Mouse (Mus musculus) spleen, adult 2 months (tissue): Measurements from ENCODE around the gene Lrba. TPM values are rescaled to one million over a fixed set of nuclear protein-coding genes. Genes with fewer than 3 reads are reported as not detected.

Experiments used
- DNase-seq, 2 experiments: peaks; one replicate each; pipeline versions ENCODE4 v3.0.0 to v3.0.0-alpha.2; 2012 to 2021; ENCODE audit warnings: low spot score in 2 of 2, low read depth in 1 of 2
- H3K27ac ChIP-seq: fragments of 200-500 bp; 2 replicates; pipeline ENCODE4 v1.5.1; 2012; ENCODE audit warnings: low read length, inconsistent platforms; ENCODE audit not compliant: insufficient read depth
- H3K27me3 ChIP-seq: fragments of 200-500 bp; 2 replicates; pipeline ENCODE4 v1.6.1; 2012; ENCODE audit warnings: mild to moderate bottlenecking, moderate library complexity, low read length, inconsistent platforms; ENCODE audit not compliant: control insufficient read depth, insufficient read depth
- H3K36me3 ChIP-seq: fragments of 200-500 bp; 2 replicates; pipeline ENCODE4 v1.6.1; 2012; ENCODE audit warnings: mild to moderate bottlenecking, low read length, inconsistent platforms; ENCODE audit not compliant: control insufficient read depth, insufficient read depth
- H3K4me1 ChIP-seq: fragments of 200-500 bp; 2 replicates; pipeline ENCODE4 v1.6.1; 2011; ENCODE audit warnings: inconsistent platforms; ENCODE audit not compliant: control insufficient read depth, insufficient read depth, insufficient read length
- H3K4me3 ChIP-seq: fragments of 200-500 bp; 2 replicates; pipeline ENCODE4 v1.5.1; 2011; ENCODE audit warnings: mild to moderate bottlenecking, inconsistent platforms; ENCODE audit not compliant: insufficient read depth, insufficient read length; ENCODE audit errors: extremely low read depth
- CTCF ChIP-seq: fragments of 200-500 bp; IDR thresholded peaks from 2 replicates; pipeline ENCODE4 v1.5.1; 2011; ENCODE audit warnings: mild to moderate bottlenecking, inconsistent platforms; ENCODE audit not compliant: insufficient read depth, insufficient read length, insufficient replicate concordance; ENCODE audit errors: extremely low read depth
- POLR2A ChIP-seq: fragments of 200-500 bp; IDR thresholded peaks from 2 replicates; pipeline ENCODE4 v1.6.1; 2011; ENCODE audit warnings: low read depth, low read length, inconsistent platforms
- WGBS: fragments of 180-500 bp; shearing (Covaris S2); methylation state at CpG from one replicate; pipeline ENCODE4 v1.1.7; 2018; 5-methylcytosine and 5-hydroxymethylcytosine counted together
- polyA plus RNA-seq: library from polyadenylated mRNA; depleted of rRNA; stranded (reverse); fragments of >200 nt; gene quantifications from 2 replicates; pipeline ENCODE4 v1.2.3, GENCODE M21; 2012

The Lrba gene
- polyA plus RNA-seq, 1 experiment = 9.1 TPM

- Histone ChIP-seq H3K4me3 (no peak overlapping the region), H3K27me3 (no peaks in the 10 kb centered on the region), H3K27ac (no peak overlapping the region), H3K36me3 (peaks cover 2% of the 10 kb centered on the region; the same call in 1 of the 2 replicates), H3K4me1 (no peaks in the 10 kb centered on the region)
- WGBS = 86% methylated on average over 3 of the region's 3 CpGs
- DNase-seq = no peak
- TF ChIP-seq CTCF = no peak
- no peak for TF ChIP-seq POLR2A
These were observed 488.3 kb downstream of the Lrba start for GRCm38 (mm10) chr3:86712758-86713157.

- Histone ChIP-seq H3K27me3 (no peaks in the 10 kb centered on the region), H3K36me3 (peaks cover 2% of the 10 kb centered on the region; the same call in 1 of the 2 replicates), H3K4me1 (no peaks in the 10 kb centered on the region), H3K27ac (no peak overlapping the region), H3K4me3 (no peak overlapping the region; the same call in 1 of the 2 replicates)
- no peak for DNase-seq
- WGBS = 82% methylated on average over 2 of the region's 2 CpGs
- no peak for TF ChIP-seq POLR2A
- TF ChIP-seq CTCF = no peak
These were observed 490.0 kb downstream of the Lrba start for GRCm38 (mm10) chr3:86714446-86714845.

- H3K27ac ChIP-seq = no peak overlapping the region
- no peak for TF ChIP-seq CTCF
- no peak for TF ChIP-seq POLR2A
- DNase-seq = no peak
- no peaks in the 10 kb centered on the region for H3K27me3 ChIP-seq
- no peaks in the 10 kb centered on the region for H3K4me1 ChIP-seq
- WGBS = 89% methylated on average over 9 of the region's 9 CpGs
- H3K36me3 ChIP-seq = no peaks in the 10 kb centered on the region
- no peak overlapping the region for H3K4me3 ChIP-seq
These were observed 499.2 kb downstream of the Lrba start for GRCm38 (mm10) chr3:86723415-86724298.

DNA sequence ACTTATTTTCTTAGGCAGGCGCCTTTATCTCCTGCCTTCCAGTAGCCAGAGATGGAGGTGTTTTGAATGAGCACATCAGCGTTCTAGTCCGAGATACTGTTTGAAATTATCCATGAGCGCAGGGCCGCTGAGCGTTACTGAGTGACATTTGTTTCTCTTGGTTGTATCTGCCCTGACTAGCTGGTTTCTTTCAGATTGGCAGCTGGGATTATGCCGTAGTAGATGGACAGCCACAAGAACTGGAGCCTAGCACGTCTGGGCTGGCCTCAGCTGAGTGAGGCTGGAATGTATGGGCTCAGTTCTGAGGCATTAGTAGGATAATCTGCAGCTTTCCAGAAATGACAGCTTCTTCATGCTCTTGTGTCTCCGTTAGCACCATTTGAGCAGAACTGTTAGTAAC, 500.6 kb downstream of the Lrba start:
- Histone ChIP-seq H3K27ac (no peak overlapping the region), H3K36me3 (no peaks in the 10 kb centered on the region), H3K4me1 (no peaks in the 10 kb centered on the region), H3K27me3 (no peaks in the 10 kb centered on the region), H3K4me3 (no peak overlapping the region)
- no peak for TF ChIP-seq CTCF
- no peak for TF ChIP-seq POLR2A
- DNase-seq = no peak
- WGBS = 95% methylated on average over 9 of the region's 9 CpGs

DNA sequence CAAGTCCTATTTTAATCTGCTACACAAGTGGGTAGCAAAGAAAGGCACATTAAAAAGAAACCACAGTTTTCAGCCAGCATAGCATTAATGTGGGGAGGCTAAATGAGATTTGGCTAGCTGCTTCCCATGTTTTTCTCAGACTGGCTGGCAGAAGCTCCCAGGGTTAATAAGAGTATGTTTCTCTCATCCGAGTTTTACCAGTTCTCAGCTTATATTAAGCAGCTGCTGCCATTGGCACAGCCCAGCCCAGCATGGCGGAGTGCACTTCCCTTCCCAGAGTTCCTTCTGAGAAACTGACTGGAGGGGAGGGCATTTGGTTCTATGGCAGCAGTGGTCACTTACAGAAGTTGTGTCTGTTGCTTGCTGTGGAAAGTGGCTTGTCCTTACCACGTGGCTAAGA, 514.4 kb downstream of the Lrba start:
- Histone ChIP-seq H3K4me3 (no peak overlapping the region), H3K27me3 (no peaks in the 10 kb centered on the region), H3K4me1 (no peaks in the 10 kb centered on the region), H3K27ac (no peak overlapping the region), H3K36me3 (peaks cover 4% of the 10 kb centered on the region; the same call in 1 of the 2 replicates)
- 87% methylated on average over 3 of the region's 3 CpGs for WGBS
- TF ChIP-seq CTCF = no peak
- DNase-seq = no peak

DNA sequence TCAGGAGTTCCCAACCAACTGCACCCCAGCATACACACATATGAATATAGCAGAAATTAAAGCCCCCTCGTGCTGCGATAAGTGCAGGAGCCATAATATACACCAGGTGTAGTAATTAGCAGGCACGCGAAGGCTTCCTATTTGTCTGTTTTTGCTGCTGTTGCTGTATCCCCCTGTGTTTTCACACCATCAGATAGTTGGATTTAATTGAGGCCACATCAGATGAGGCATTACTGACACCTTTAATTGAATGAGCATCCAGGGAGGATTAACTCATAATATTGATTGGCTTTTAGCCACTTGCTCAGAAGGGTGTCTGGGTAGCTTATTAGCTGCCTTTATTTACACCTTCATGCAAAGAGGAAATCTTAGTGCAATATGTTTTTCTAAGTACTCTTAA, 515.3 kb downstream of the Lrba start:
- WGBS = 97% methylated on average over 4 of the region's 4 CpGs
- H3K36me3 ChIP-seq = peaks cover 4% of the 10 kb centered on the region; the same call in 1 of the 2 replicates

GRCm38 (mm10) chr3:86745348-86745747, 520.9 kb downstream of the Lrba start:
- Histone ChIP-seq H3K27me3 (no peaks in the 10 kb centered on the region), H3K4me1 (no peaks in the 10 kb centered on the region), H3K36me3 (peaks cover 4% of the 10 kb centered on the region; the same call in 1 of the 2 replicates), H3K27ac (no peak overlapping the region), H3K4me3 (no peak overlapping the region)
- WGBS = 91% methylated on average over 4 of the region's 4 CpGs
- TF ChIP-seq CTCF = no peak
- no peak for DNase-seq

More for the DNA sequence above, 515.3 kb downstream of the Lrba start:
- no peak for DNase-seq
- TF ChIP-seq CTCF (no peak), POLR2A (no peak)
- H3K27ac ChIP-seq = no peak overlapping the region
- no peaks in the 10 kb centered on the region for H3K27me3 ChIP-seq
- H3K4me1 ChIP-seq = no peaks in the 10 kb centered on the region
- H3K4me3 ChIP-seq = no peak overlapping the region
